Mouse (Mus musculus): Measurements from ENCODE around the gene Ces1b. TPM values are rescaled to one million over a fixed set of nuclear protein-coding genes. Genes with fewer than 3 reads are reported as not detected.

The Ces1b gene
- polyA plus RNA-seq (2021; fragmentation: Nextera tagmentation), result not detected in 2 replicates
- long read RNA-seq, experiment 1, result 0 reads
- long read RNA-seq, experiment 2, result 0 reads

DNA sequence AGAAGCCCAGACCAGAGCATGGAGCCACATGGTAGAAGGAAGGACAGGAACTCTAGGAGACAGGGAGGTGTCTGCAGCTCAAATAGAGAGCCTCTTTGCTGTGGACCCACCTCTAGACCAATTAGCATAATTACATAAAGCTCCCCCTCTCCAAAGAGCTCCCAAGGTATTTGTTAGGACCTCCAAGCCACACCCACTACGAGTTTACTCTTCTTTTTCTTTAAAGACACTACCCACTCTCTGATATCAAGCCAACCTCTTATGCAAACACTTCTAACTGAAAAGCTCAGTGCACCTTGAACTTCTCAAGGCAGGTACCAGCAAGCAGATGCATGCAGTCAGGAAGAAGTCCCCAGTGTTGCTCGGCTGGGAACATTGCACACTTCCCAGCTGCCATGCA lies at the start of gene Ces1b:
Ces1b (minus strand) TSS at position 131 of the 400 bp plus-strand sequence.

GRCm38 (mm10) chr8:93048092-93048491 lies 31.7 kb downstream of the Ces1b start, which contains the start of gene Ces1a:
Gene Ces1a, minus strand, starts transcription at chr8:93048192.

Other genes starting within 250 kb of the Ces1b start
- 21.4 and 23.6 TPM in 2 replicates for gene Lpcat2, start 224.7 kb downstream of the Ces1b start, polyA plus RNA-seq (2021; fragmentation: Nextera tagmentation)
- not detected in 2 replicates for gene Capns2, start 178.6 kb downstream of the Ces1b start, polyA plus RNA-seq (2021; fragmentation: Nextera tagmentation)
- not detected in 2 replicates for gene Slc6a2, start 119.9 kb downstream of the Ces1b start, polyA plus RNA-seq (2021; fragmentation: Nextera tagmentation)
- gene Ces1a, start 31.8 kb downstream of the Ces1b start, polyA plus RNA-seq (2021; fragmentation: Nextera tagmentation), result 0.19 TPM in 1 of 2 replicates, not detected in the other
- not detected in 2 replicates for gene Ces1c, start 51.3 kb upstream of the Ces1b start, polyA plus RNA-seq (2021; fragmentation: Nextera tagmentation)
- 0.68 and 1.4 TPM in 2 replicates for gene Ces1d, start 117.8 kb upstream of the Ces1b start, polyA plus RNA-seq (2021; fragmentation: Nextera tagmentation)
- not detected in 2 replicates for gene Ces1e, start 149.6 kb upstream of the Ces1b start, polyA plus RNA-seq (2021; fragmentation: Nextera tagmentation)
- gene Ces1f, start 199.7 kb upstream of the Ces1b start, polyA plus RNA-seq (2021; fragmentation: Nextera tagmentation), result not detected in 2 replicates

Data from layer of hippocampus, adult 6 months (tissue).